In the genomic region with DNA sequence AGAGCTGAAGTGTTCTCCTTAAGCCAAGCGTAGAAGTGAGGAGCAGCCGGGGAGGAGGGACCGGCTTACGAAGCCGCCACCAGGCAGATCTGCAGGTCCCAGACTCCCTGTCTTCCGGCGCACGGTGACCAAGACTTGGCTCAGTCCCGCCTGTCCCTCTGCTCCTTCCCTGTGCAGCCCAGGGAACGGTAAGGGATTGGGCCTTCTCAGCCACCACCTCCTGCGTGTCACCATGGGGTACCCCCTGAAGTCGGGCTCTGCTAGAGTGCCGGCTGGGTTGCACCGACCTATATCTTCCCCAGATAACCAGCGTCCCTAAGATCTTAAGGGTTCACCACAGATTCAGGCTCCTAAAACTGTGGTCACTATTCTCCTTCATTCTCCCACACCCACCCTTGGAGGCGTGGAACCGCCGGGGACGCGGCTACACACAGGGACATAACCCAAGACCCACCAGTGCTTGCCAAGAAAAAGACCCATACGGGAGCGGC, we compare ENCODE assay signal across 8 mouse cellular contexts. TPM values are rescaled to one million over a fixed set of nuclear protein-coding genes. Genes with fewer than 3 reads are reported as not detected.
DNase-seq lines count a peak whose midpoint lies in the region; ATAC-seq and TF ChIP-seq lines count a peak whose summit lies in the region.

No protein-coding gene starts in this region.

- peak; percentile 77 for DNase-seq in cerebellum, adult 11-12 months
- DNase-seq in embryonic facial prominence, embryonic 10.5 days (ENCODE audit: low spot score), result peak; percentile 65
- peak; percentile 55 for DNase-seq in kidney, postnatal 14 days
- peak; percentile 29 for DNase-seq in urinary bladder, postnatal 25 days (ENCODE audit: low spot score)

- peak overlapping the region; percentile 100 for H3K27ac ChIP-seq in embryonic facial prominence, embryonic 10.5 days (replicated peaks)
- H3K27ac ChIP-seq in heart, embryonic 15.5 days, result peak overlapping the region; percentile 99
- H3K27ac ChIP-seq in macrophage, result peak overlapping the region; percentile 61

- peak overlapping the region; percentile 96 for H3ac ChIP-seq in C2C12 (ENCODE audit: control insufficient read depth, insufficient read length, low read depth)

- H3K4me3 ChIP-seq in C2C12 (ENCODE audit: insufficient read depth, poor library complexity, severe bottlenecking) (peak overlapping the region; percentile 78), macrophage (ENCODE audit: inconsistent target) (peak overlapping the region; percentile 88)
- H3K4me3 ChIP-seq in embryonic facial prominence, embryonic 10.5 days, result peak overlapping the region; percentile 98
- H3K4me3 ChIP-seq in heart, embryonic 15.5 days, result peak overlapping the region; percentile 95

- peak overlapping the region; percentile 100 for H3K9ac ChIP-seq in heart, embryonic 15.5 days

- H3K4me1 ChIP-seq in embryonic facial prominence, embryonic 10.5 days, result peaks cover 49% of the 10 kb centered on the region
- H3K4me1 ChIP-seq in heart, embryonic 15.5 days (replicated peaks), result peaks cover 34% of the 10 kb centered on the region

- H3K9me3 ChIP-seq in embryonic facial prominence, embryonic 10.5 days, result no peaks in the 10 kb centered on the region; the same call in 1 of the 2 replicates
- no peaks in the 10 kb centered on the region for H3K9me3 ChIP-seq in heart, embryonic 15.5 days (replicated peaks)

- peak overlapping the region; percentile 89 for H3K4me2 ChIP-seq in heart, embryonic 15.5 days

- no peak for TF ChIP-seq CTCF in C2C12 (IDR thresholded peaks at IDR 0.05; ENCODE audit: control insufficient read depth, insufficient read depth, insufficient read length)

- H3K27me3 ChIP-seq in C2C12 (ENCODE audit: control insufficient read depth, insufficient read depth, insufficient read length), result no peaks in the 10 kb centered on the region
- H3K27me3 ChIP-seq in embryonic facial prominence, embryonic 10.5 days (replicated peaks; ENCODE audit: low read depth, poor library complexity, severe bottlenecking), result no peaks in the 10 kb centered on the region
- no peaks in the 10 kb centered on the region for H3K27me3 ChIP-seq in heart, embryonic 15.5 days

- H3K79me2 ChIP-seq in C2C12 (ENCODE audit: control insufficient read depth, insufficient read depth) (peaks cover 97% of the 10 kb centered on the region), macrophage (ENCODE audit: inconsistent target) (peaks cover 79% of the 10 kb centered on the region)

- H3K79me3 ChIP-seq in C2C12 (ENCODE audit: low read depth), result peaks cover 89% of the 10 kb centered on the region

- no peak for ATAC-seq in cerebellum, adult (ENCODE audit: insufficient number of reproducible peaks, low FRiP score, low TSS enrichment)
- ATAC-seq in heart, embryonic 15.5 days (replicated peaks; ENCODE audit: insufficient number of reproducible peaks, insufficient read depth, low FRiP score, low read depth), result no peak

- WGBS in embryonic facial prominence, embryonic 10.5 days, result under 1% methylated on average over 22 of the region's 22 CpGs
- WGBS in heart, embryonic 15.5 days, result 1% methylated on average over 22 of the region's 22 CpGs
- 1% methylated on average over 22 of the region's 22 CpGs for WGBS in macrophage (ENCODE audit: missing documents)

- H3K36me3 ChIP-seq in C2C12 (ENCODE audit: control insufficient read depth, insufficient read depth) (peaks cover 24% of the 10 kb centered on the region), macrophage (ENCODE audit: inconsistent target) (peaks cover 6% of the 10 kb centered on the region)
- peaks cover 43% of the 10 kb centered on the region for H3K36me3 ChIP-seq in embryonic facial prominence, embryonic 10.5 days (replicated peaks)
- H3K36me3 ChIP-seq in heart, embryonic 15.5 days, result no peaks in the 10 kb centered on the region

TF ChIP-seq in C2C12, 6 proteins besides CTCF, POLR2A, EP300 and RAD21:
- TF ChIP-seq FOSL1 (IDR thresholded peaks at IDR 0.05; ENCODE audit: insufficient read depth, low read length, poor library complexity, severe bottlenecking) (no peak), MAX (IDR thresholded peaks at IDR 0.05) (no peak), MYOD1 (IDR thresholded peaks at IDR 0.05; ENCODE audit: control insufficient read depth, insufficient read length, low read depth) (no peak), CEBPB (IDR thresholded peaks at IDR 0.05; ENCODE audit: low read depth) (no peak), USF1 (IDR thresholded peaks at IDR 0.05; ENCODE audit: low read depth) (no peak), MYOG (IDR thresholded peaks at IDR 0.05; ENCODE audit: control insufficient read depth, extremely low read depth, insufficient read length) (no peak)

RNA-seq across cellular contexts. Expression of a gene that starts 3.3 kb away (rescaled TPM):
- polyA plus RNA-seq in C2C12 (2012; fragmentation: generic; extraction: Trizol), result 44.3 TPM
- polyA plus RNA-seq in embryonic facial prominence, embryonic 10.5 days (2016; fragmentation: Nextera tagmentation; extraction: Ambion mirVana), result 21.8 and 26.5 TPM in 2 replicates
- polyA plus RNA-seq in heart, embryonic 15.5 days (2015; fragmentation: Nextera tagmentation; extraction: Ambion mirVana), result 17.1 and 24.2 TPM in 2 replicates
- total RNA-seq in macrophage (2018; cell fraction: chromatin; rRNA removed), result 100 to 1,000 TPM in 22 of 26 experiments, 10 to 100 TPM in 4; 39.2 to 447 (median 241) TPM
- 10 to 100 TPM; 20.2 to 98.3 (median 69.9) TPM for total RNA-seq in macrophage (2018; cell fraction: cytosol; rRNA removed)
- 100 to 1,000 TPM in 23 of 26 experiments, 10 to 100 TPM in 3; 54.6 to 280 (median 200) TPM for total RNA-seq in macrophage (2018; cell fraction: nucleus; rRNA removed)
- 25.5 to 27.5 TPM (median 26.9 TPM) in 3 replicates for polyA plus RNA-seq in macrophage (2018)
